In the genomic region with DNA sequence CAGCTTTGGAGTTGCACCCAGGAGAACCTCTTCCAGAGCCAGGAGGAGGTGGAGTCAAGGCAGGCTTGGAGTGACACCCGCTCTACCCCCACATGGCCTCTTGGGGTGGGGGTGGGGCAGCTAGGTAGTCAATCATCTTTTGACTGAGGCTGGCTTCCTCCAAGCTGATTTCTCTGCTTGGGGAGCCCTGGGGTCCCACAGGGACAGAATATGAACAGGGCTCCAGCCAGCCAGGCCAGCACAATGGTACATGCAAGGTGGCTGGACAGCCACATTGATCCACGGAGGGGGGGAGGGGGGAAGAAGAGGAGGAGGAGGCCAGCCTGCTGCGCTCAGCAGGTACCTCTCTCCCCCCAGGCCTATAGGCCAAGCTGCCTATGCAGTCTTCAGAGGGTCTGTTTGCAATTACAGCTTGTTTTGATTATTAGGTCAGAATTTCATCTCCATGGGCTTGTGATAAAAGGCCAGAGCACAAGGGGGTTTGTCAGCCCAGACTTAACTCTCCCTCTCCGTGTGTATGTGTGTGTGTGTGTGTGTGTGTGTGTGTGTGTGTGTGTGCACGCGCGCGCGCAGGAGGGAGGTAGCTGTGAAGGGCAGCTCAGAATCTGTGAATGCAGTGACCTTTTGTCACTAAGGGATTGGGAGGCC, we compare ENCODE assay signal across 10 mouse cellular contexts.
DNase-seq lines count a peak whose midpoint lies in the region; ATAC-seq lines count a peak whose summit lies in the region.
"Had no signal": no experiment of that assay in that cellular context is flagged by ENCODE, and none has a peak within 500 bp of the region (broad histone marks: within the 10 kb centered on the region; RNA-seq: fewer than 3 reads in every experiment).

No protein-coding gene starts in this region.

- no peak overlapping the region for H3K4me2 ChIP-seq in heart, embryonic 14.5 days (ENCODE audit: low read length)
- no peak overlapping the region for H3K4me2 ChIP-seq in limb, embryonic 12.5 days
- H3K4me2 ChIP-seq: liver, embryonic 13.5 days had no signal

- DNase-seq in heart, postnatal 10 days: no peak
- peak; percentile 26 for DNase-seq in retina, embryonic 14.5 days (ENCODE audit: low spot score)
- DNase-seq in retina, postnatal 1 day: no peak
- no peak for DNase-seq in layer of hippocampus, adult 18-20 months (ENCODE audit: low spot score in 2 of 2)
- DNase-seq: adrenal gland, adult 8-10 months; liver, embryonic 13.5 days had no signal

- H3K4me3 ChIP-seq in heart, embryonic 14.5 days (ENCODE audit: control insufficient read depth in 1 of 2, insufficient read depth in 1 of 2, low read depth in 1 of 2, low read length in 2 of 2): no peak overlapping the region
- H3K4me3 ChIP-seq in limb, embryonic 12.5 days (replicated peaks): no peak overlapping the region
- H3K4me3 ChIP-seq: liver, embryonic 13.5 days had no signal

- no peaks in the 10 kb centered on the region for H3K36me3 ChIP-seq in heart, embryonic 14.5 days (ENCODE audit: control insufficient read depth, insufficient read depth, low read length)
- H3K36me3 ChIP-seq in limb, embryonic 12.5 days: no peaks in the 10 kb centered on the region
- H3K36me3 ChIP-seq: liver, embryonic 13.5 days had no signal

- WGBS in heart, embryonic 14.5 days: 46% methylated on average over 9 of the region's 9 CpGs
- WGBS in limb, embryonic 12.5 days: 19% methylated on average over 9 of the region's 9 CpGs

- no peaks in the 10 kb centered on the region for H3K27me3 ChIP-seq in heart, embryonic 14.5 days (ENCODE audit: control insufficient read depth, insufficient read depth, low read length)
- no peaks in the 10 kb centered on the region for H3K27me3 ChIP-seq in limb, embryonic 12.5 days
- H3K27me3 ChIP-seq: liver, embryonic 13.5 days had no signal

- H3K9ac ChIP-seq in heart, embryonic 14.5 days (ENCODE audit: low read length): no peak overlapping the region
- no peak overlapping the region for H3K9ac ChIP-seq in limb, embryonic 12.5 days (replicated peaks)
- H3K9ac ChIP-seq: liver, embryonic 13.5 days had no signal

- no peaks in the 10 kb centered on the region for H3K9me3 ChIP-seq in heart, embryonic 14.5 days (ENCODE audit: control insufficient read depth, low read length)
- 0 out of 2 replicates have a peak, but pooled peaks cover 4% of the 10 kb centered on the region for H3K9me3 ChIP-seq in limb, embryonic 12.5 days
- H3K9me3 ChIP-seq: liver, embryonic 13.5 days had no signal

- intact Hi-C loops in heart, postnatal 10 days (cut with DNase I): no loop called here

- peaks cover 19 to 27% of the 10 kb centered on the region in 2 experiments for H3K4me1 ChIP-seq in heart, embryonic 14.5 days (ENCODE audit: control insufficient read depth in 2 of 2, insufficient read depth in 2 of 2, low read length in 2 of 2)
- peaks cover 59% of the 10 kb centered on the region for H3K4me1 ChIP-seq in limb, embryonic 12.5 days (replicated peaks)

- ATAC-seq in heart, embryonic 14.5 days (ENCODE audit: insufficient number of reproducible peaks, insufficient read depth, low FRiP score, low read depth): 0 out of 2 replicates have a peak, but pooled peaks have one; percentile 33
- ATAC-seq in limb, embryonic 12.5 days (ENCODE audit: insufficient number of reproducible peaks, insufficient read depth, low FRiP score, low TSS enrichment, low read depth): peak; percentile 69
- ATAC-seq in erythroid progenitor cell, adult 5-6 weeks (replicated peaks; ENCODE audit: low FRiP score, poor library complexity, severe bottlenecking): no peak
- ATAC-seq in frontal cortex, adult (ENCODE audit: low TSS enrichment): no peak

- no peak overlapping the region for H3K27ac ChIP-seq in heart, embryonic 14.5 days (replicated peaks in 1 of 2; ENCODE audit: control insufficient read depth in 1 of 2, insufficient read depth in 1 of 2, low read depth in 2 of 2, low read length in 2 of 2)
- peak overlapping the region; percentile 70 for H3K27ac ChIP-seq in limb, embryonic 12.5 days
- H3K27ac ChIP-seq: liver, embryonic 13.5 days had no signal

Comparison
In these comparisons a context has a peak if more than half of its experiments do, and no peak if none do; other contexts are left out.
1. ATAC-seq: peak in heart, embryonic 14.5 days (single experiment) and limb, embryonic 12.5 days (single experiment); none in erythroid progenitor cell, adult 5-6 weeks (single experiment) and frontal cortex, adult (single experiment).